Mouse (Mus musculus): ENCODE data around the gene Gal3st2. TPM values are rescaled to one million over a fixed set of nuclear protein-coding genes. Genes with fewer than 3 reads are reported as not detected.
"Not testable (repeated sequence)": the region's sequence is repeated elsewhere in the genome, so short reads cannot be mapped to it uniquely, and the experiment has no call there.

Gene Gal3st2
- total and polyA plus RNA-seq, 2 experiments from 2014 or later, result not detected

GRCm38 (mm10) chr1:93824609-93825008 lies 36.5 kb upstream of the Gal3st2 start, which contains the start of gene D2hgdh:
D2hgdh (plus strand) TSS chr1:93824909.
- 9% methylated on average over 10 of the region's 10 CpGs for WGBS
- ATAC-seq (ENCODE audit: insufficient read depth, low read depth) (no peak), DNase-seq (ENCODE audit: low spot score) (no peak)
- Histone ChIP-seq H3K4me1 (ENCODE audit: control insufficient read depth, insufficient read depth) (0 out of 2 replicates have a peak, but pooled peaks cover 8% of the 10 kb centered on the region), H3K36me3 (replicated peaks; ENCODE audit: control insufficient read depth, insufficient read depth, low read length) (peaks cover 18% of the 10 kb centered on the region), H3K27me3 (ENCODE audit: control insufficient read depth, insufficient read depth, low read length) (no peaks in the 10 kb centered on the region), H3K4me2 (ENCODE audit: low read depth, low read length) (peak within 1 kb of the TSS; percentile 79), H3K9me3 (replicated peaks; ENCODE audit: control insufficient read depth, low read length) (no peaks in the 10 kb centered on the region), H3K4me3 (ENCODE audit: low read depth, low read length) (peak within 1 kb of the TSS; percentile 56), H3K9ac (replicated peaks; ENCODE audit: low read depth, low read length) (peak within 1 kb of the TSS; percentile 52), H3K27ac (ENCODE audit: low read depth) (peak within 1 kb of the TSS; percentile 95)
- TF ChIP-seq EP300 (IDR thresholded peaks at IDR 0.05; ENCODE audit: low read depth), result no peak

GRCm38 (mm10) chr1:93825105-93825674 lies 35.9 kb upstream of the Gal3st2 start:
- Histone ChIP-seq H3K27me3 (ENCODE audit: control insufficient read depth, insufficient read depth, low read length) (no peaks in the 10 kb centered on the region), H3K4me2 (ENCODE audit: low read depth, low read length) (peak overlapping the region; percentile 79), H3K9me3 (replicated peaks; ENCODE audit: control insufficient read depth, low read length) (no peaks in the 10 kb centered on the region), H3K36me3 (replicated peaks; ENCODE audit: control insufficient read depth, insufficient read depth, low read length) (peaks cover 12% of the 10 kb centered on the region; the same call in 1 of the 2 replicates), H3K9ac (replicated peaks; ENCODE audit: low read depth, low read length) (peak overlapping the region; percentile 52), H3K4me1 (ENCODE audit: control insufficient read depth, insufficient read depth) (0 out of 2 replicates have a peak, but pooled peaks cover 8% of the 10 kb centered on the region), H3K4me3 (ENCODE audit: low read depth, low read length) (peak overlapping the region; percentile 56), H3K27ac (ENCODE audit: low read depth) (peak overlapping the region; percentile 95)
- TF ChIP-seq EP300 (IDR thresholded peaks at IDR 0.05; ENCODE audit: low read depth) (no peak; the same call in 1 of the 2 replicates), CTCF (IDR thresholded peaks at IDR 0.05; ENCODE audit: low read depth) (peak; percentile 33)
- DNase-seq (ENCODE audit: low spot score) (peak; percentile 93), ATAC-seq (ENCODE audit: insufficient read depth, low read depth) (peak; percentile 97)
- WGBS, result under 1% methylated on average over 30 of the region's 30 CpGs

- Histone ChIP-seq H3K4me3 (ENCODE audit: low read depth, low read length) (peak overlapping the region; percentile 56), H3K27ac (ENCODE audit: low read depth) (peak overlapping the region; percentile 95), H3K4me2 (ENCODE audit: low read depth, low read length) (peak overlapping the region; percentile 79), H3K36me3 (replicated peaks; ENCODE audit: control insufficient read depth, insufficient read depth, low read length) (peaks cover 5% of the 10 kb centered on the region; the same call in 1 of the 2 replicates), H3K27me3 (ENCODE audit: control insufficient read depth, insufficient read depth, low read length) (no peaks in the 10 kb centered on the region), H3K9ac (replicated peaks; ENCODE audit: low read depth, low read length) (peak overlapping the region; percentile 52), H3K4me1 (ENCODE audit: control insufficient read depth, insufficient read depth) (0 out of 2 replicates have a peak, but pooled peaks cover 8% of the 10 kb centered on the region), H3K9me3 (replicated peaks; ENCODE audit: control insufficient read depth, low read length) (no peaks in the 10 kb centered on the region)
- DNase-seq (ENCODE audit: low spot score) (no peak), ATAC-seq (ENCODE audit: insufficient read depth, low read depth) (no peak)
- WGBS, result 43% methylated on average over 27 of the region's 27 CpGs
- TF ChIP-seq CTCF (IDR thresholded peaks at IDR 0.05; ENCODE audit: low read depth) (no peak), EP300 (IDR thresholded peaks at IDR 0.05; ENCODE audit: low read depth) (no peak)
These were observed 35.2 kb upstream of the Gal3st2 start for GRCm38 (mm10) chr1:93825771-93826539.

GRCm38 (mm10) chr1:93826540-93826835 lies 34.6 kb upstream of the Gal3st2 start:
- Histone ChIP-seq H3K4me1 (ENCODE audit: control insufficient read depth, insufficient read depth) (0 out of 2 replicates have a peak, but pooled peaks cover 8% of the 10 kb centered on the region), H3K4me2 (ENCODE audit: low read depth, low read length) (no peak overlapping the region), H3K9me3 (replicated peaks; ENCODE audit: control insufficient read depth, low read length) (no peaks in the 10 kb centered on the region), H3K27ac (ENCODE audit: low read depth) (no peak overlapping the region), H3K27me3 (ENCODE audit: control insufficient read depth, insufficient read depth, low read length) (no peaks in the 10 kb centered on the region), H3K9ac (replicated peaks; ENCODE audit: low read depth, low read length) (no peak overlapping the region), H3K36me3 (replicated peaks; ENCODE audit: control insufficient read depth, insufficient read depth, low read length) (no peaks in the 10 kb centered on the region), H3K4me3 (ENCODE audit: low read depth, low read length) (no peak overlapping the region)
- WGBS, result 93% methylated on average over 9 of the region's 9 CpGs
- TF ChIP-seq CTCF (IDR thresholded peaks at IDR 0.05; ENCODE audit: low read depth) (no peak), EP300 (IDR thresholded peaks at IDR 0.05; ENCODE audit: low read depth) (no peak)
- ATAC-seq (ENCODE audit: insufficient read depth, low read depth), result no peak
- DNase-seq (ENCODE audit: low spot score), result no peak

GRCm38 (mm10) chr1:93832754-93833360 lies 28.2 kb upstream of the Gal3st2 start:
- not testable (repeated sequence) for H3K4me3 ChIP-seq (ENCODE audit: low read depth, low read length); DNase-seq (ENCODE audit: low spot score); H3K36me3 ChIP-seq (replicated peaks; ENCODE audit: control insufficient read depth, insufficient read depth, low read length); H3K9me3 ChIP-seq (replicated peaks; ENCODE audit: control insufficient read depth, low read length); H3K4me1 ChIP-seq (ENCODE audit: control insufficient read depth, insufficient read depth); H3K27ac ChIP-seq (ENCODE audit: low read depth); H3K9ac ChIP-seq (replicated peaks; ENCODE audit: low read depth, low read length); H3K4me2 ChIP-seq (ENCODE audit: low read depth, low read length); H3K27me3 ChIP-seq (ENCODE audit: control insufficient read depth, insufficient read depth, low read length)
- ATAC-seq (ENCODE audit: insufficient read depth, low read depth), result 0 out of 2 replicates have a peak, but pooled peaks have one; percentile 20
- 32% methylated on average over 1 of the region's 4 CpGs for WGBS
- 0 out of 2 replicates have a peak, but pooled peaks have one; percentile 3 for TF ChIP-seq CTCF (IDR thresholded peaks at IDR 0.05; ENCODE audit: low read depth)
